In the genomic region with DNA sequence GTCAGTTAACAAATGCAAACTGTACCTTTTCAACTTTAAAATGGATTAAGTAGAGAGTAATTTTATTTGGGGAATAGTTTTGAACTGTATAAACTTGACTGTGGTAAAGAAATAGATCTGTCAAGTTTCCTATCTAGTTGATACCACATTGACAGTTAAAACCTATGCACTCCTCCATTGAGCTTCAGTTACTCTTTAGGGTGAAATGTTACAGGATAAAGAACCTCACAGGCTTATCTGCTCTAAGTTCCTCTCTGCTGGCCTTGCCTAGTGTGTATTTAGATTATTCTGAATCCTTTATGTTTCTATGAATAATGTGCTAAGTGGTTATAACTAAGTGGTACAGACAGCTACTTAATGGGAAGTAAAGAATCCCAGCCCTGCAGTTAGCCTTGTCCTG, we compare ENCODE assay signal across 18 mouse cellular contexts.
"Had no signal": no experiment of that assay in that cellular context is flagged by ENCODE, and none has a peak within 500 bp of the region (broad histone marks: within the 10 kb centered on the region; RNA-seq: fewer than 3 reads in every experiment).

No protein-coding gene starts in this region.

- H3K4me3 ChIP-seq: liver, embryonic 15.5 days; lung, embryonic 15.5 days; midbrain, embryonic 13.5 days; midbrain, embryonic 15.5 days; neural tube, embryonic 12.5 days had no signal

- ATAC-seq: lung, postnatal 0 days; midbrain, embryonic 13.5 days; midbrain, embryonic 15.5 days had no signal

- H3K9ac ChIP-seq: liver, embryonic 15.5 days; lung, embryonic 15.5 days; midbrain, embryonic 13.5 days; midbrain, embryonic 15.5 days; neural tube, embryonic 12.5 days had no signal

- H3K36me3 ChIP-seq: midbrain, embryonic 15.5 days; neural tube, embryonic 12.5 days had no signal

- H3K27me3 ChIP-seq: liver, embryonic 15.5 days; lung, embryonic 15.5 days; megakaryocyte, embryonic 14.5 days; midbrain, embryonic 13.5 days; midbrain, embryonic 15.5 days; neural tube, embryonic 12.5 days had no signal

- H3K9me3 ChIP-seq: liver, embryonic 15.5 days; lung, embryonic 15.5 days; megakaryocyte, embryonic 14.5 days; midbrain, embryonic 13.5 days; midbrain, embryonic 15.5 days; neural tube, embryonic 12.5 days had no signal

- DNase-seq: lung, adult 18-20 months; lung, postnatal 14 days; lung, postnatal 36 days; right cerebral cortex, postnatal 14 days; right cerebral cortex, postnatal 4 days; spleen, adult 18-20 months; thymus, adult 18-20 months; thymus, postnatal 14 days; thymus, postnatal 36 days had no signal

- H3K4me2 ChIP-seq: lung, embryonic 15.5 days; midbrain, embryonic 11.5 days; midbrain, embryonic 13.5 days; midbrain, embryonic 15.5 days; neural tube, embryonic 12.5 days had no signal

- H3K27ac ChIP-seq: liver, embryonic 15.5 days; lung, embryonic 15.5 days; macrophage; midbrain, embryonic 13.5 days; midbrain, embryonic 15.5 days; neural tube, embryonic 12.5 days had no signal
